Mouse (Mus musculus) G1E (cell line): ENCODE measurements at regions not wholly inside any gene's neighbourhood (a gene's known extent, or its start where the extent isn't known, plus 50 kb on each side); places are given as distances from the start of the nearest gene placed in this dataset.

ENCODE experiments used
- CTCF ChIP-seq: IDR thresholded peaks from 2 replicates; pipeline ENCODE4 v1.5.1; 2012; ENCODE audit warnings: low read depth, low read length, inconsistent platforms, mixed read lengths
- GATA1 ChIP-seq: IDR thresholded peaks from 2 replicates; pipeline ENCODE4 v1.6.1; 2012; ENCODE audit warnings: borderline replicate concordance, low read length, inconsistent platforms, mixed read lengths
- POLR2AphosphoS5 ChIP-seq: IDR thresholded peaks from 2 replicates; pipeline ENCODE4 v1.6.1; 2012; ENCODE audit warnings: low read depth, low read length, inconsistent platforms; ENCODE audit not compliant: insufficient replicate concordance
- TAL1 ChIP-seq: conservative IDR thresholded peaks from 2 replicates; pipeline ENCODE4 v1.6.1; 2012; ENCODE audit warnings: low read depth, low read length, inconsistent platforms, mixed read lengths

- TF ChIP-seq CTCF (no peak), GATA1 (no peak), TAL1 (no peak), POLR2AphosphoS5 (no peak)
These were observed 89.6 kb upstream of the Ywhaq start for GRCm38 (mm10) chr12:21507080-21507479.
